41 mouse cellular contexts compared by ENCODE assay signal in the genomic region with DNA sequence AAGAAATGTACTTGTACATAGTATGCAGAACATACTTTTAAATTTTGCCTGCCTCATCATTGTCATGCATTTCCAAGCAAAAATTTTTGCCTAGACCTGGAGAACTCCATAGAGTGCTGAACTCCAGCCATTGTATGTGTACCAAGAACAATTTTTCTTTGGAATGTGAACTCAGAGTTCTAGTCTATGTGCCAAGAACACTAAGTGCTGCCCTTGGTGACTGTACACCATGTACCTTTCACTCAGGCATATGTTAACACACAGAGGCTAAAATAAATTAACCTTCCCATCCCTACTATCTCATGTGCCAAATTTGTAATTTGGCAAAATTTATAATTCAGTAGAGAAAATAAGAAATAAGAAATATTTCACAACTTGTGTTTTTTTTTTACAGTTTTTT. TPM values are rescaled to one million over a fixed set of nuclear protein-coding genes. Genes with fewer than 3 reads are reported as not detected.
DNase-seq lines count a peak whose midpoint lies in the region; ATAC-seq and TF ChIP-seq lines count a peak whose summit lies in the region.
"Had no signal": no experiment of that assay in that cellular context is flagged by ENCODE, and none has a peak within 500 bp of the region (broad histone marks: within the 10 kb centered on the region; RNA-seq: fewer than 3 reads in every experiment).

No protein-coding gene starts in this region.

- ATAC-seq in midbrain, embryonic 11.5 days (ENCODE audit: low FRiP score): no peak
- ATAC-seq: forebrain, embryonic 16.5 days; hindbrain, embryonic 16.5 days; midbrain, embryonic 15.5 days had no signal

- peaks cover 4% of the 10 kb centered on the region; the same call in 1 of the 2 replicates for H3K4me1 ChIP-seq in liver, adult 2 months (ENCODE audit: control insufficient read depth, insufficient read depth, low read length)
- no peaks in the 10 kb centered on the region for H3K4me1 ChIP-seq in midbrain, embryonic 11.5 days (ENCODE audit: control insufficient read depth, insufficient read depth, low read length)
- H3K4me1 ChIP-seq: embryonic facial prominence, embryonic 12.5 days; heart, embryonic 13.5 days; limb, embryonic 12.5 days; liver, embryonic 13.5 days; midbrain, embryonic 15.5 days; neural tube, embryonic 15.5 days; stomach, embryonic 15.5 days had no signal

- H3K27me3 ChIP-seq in liver, adult 2 months (ENCODE audit: control insufficient read depth, insufficient read depth, low read length): no peaks in the 10 kb centered on the region
- no peaks in the 10 kb centered on the region for H3K27me3 ChIP-seq in midbrain, embryonic 11.5 days (ENCODE audit: control insufficient read depth, insufficient read depth, low read length)
- H3K27me3 ChIP-seq: embryonic facial prominence, embryonic 12.5 days; heart, embryonic 13.5 days; limb, embryonic 12.5 days; liver, embryonic 13.5 days; midbrain, embryonic 15.5 days; neural tube, embryonic 15.5 days; Patski; stomach, embryonic 15.5 days had no signal

- H3K9ac ChIP-seq in liver, adult 2 months (ENCODE audit: low read depth, low read length): no peak overlapping the region
- no peak overlapping the region for H3K9ac ChIP-seq in midbrain, embryonic 11.5 days (ENCODE audit: low read length)
- H3K9ac ChIP-seq: embryonic facial prominence, embryonic 12.5 days; heart, embryonic 13.5 days; limb, embryonic 12.5 days; liver, embryonic 13.5 days; midbrain, embryonic 15.5 days; neural tube, embryonic 15.5 days; stomach, embryonic 15.5 days had no signal

- peak; percentile 9 for DNase-seq in adrenal gland, postnatal 14 days
- no peak for DNase-seq in adrenal gland, postnatal 25 days
- DNase-seq in kidney, adult 18-20 months: peak; percentile 35
- no peak for DNase-seq in kidney, postnatal 10 days
- peak; percentile 80 for DNase-seq in liver, adult 2 months (ENCODE audit: extremely low read depth, low read depth, low spot score)
- DNase-seq in liver: no peak
- peak; percentile 67 for DNase-seq in gonadal fat pad, adult 2 months (ENCODE audit: low read depth)
- DNase-seq in midbrain, embryonic 11.5 days (ENCODE audit: low spot score, missing footprints): no peak
- DNase-seq: cerebellum, adult 11-12 months; cerebellum, adult 9-11 months; embryo, embryonic 11 days; heart, postnatal 14 days; liver, embryonic 13.5 days; lung, adult 2 months; lung, postnatal 10 days; retina, postnatal 1 day; right cerebral cortex, postnatal 14 days; thymus, adult 18-20 months; thymus, postnatal 25 days had no signal

- no peak overlapping the region for H3K4me2 ChIP-seq in midbrain, embryonic 11.5 days
- H3K4me2 ChIP-seq: embryonic facial prominence, embryonic 12.5 days; heart, embryonic 13.5 days; limb, embryonic 12.5 days; liver, embryonic 13.5 days; midbrain, embryonic 15.5 days; neural tube, embryonic 15.5 days; stomach, embryonic 15.5 days had no signal

- H3K36me3 ChIP-seq in liver, adult 2 months (ENCODE audit: control insufficient read depth, insufficient read depth, low read length): no peaks in the 10 kb centered on the region
- H3K36me3 ChIP-seq in midbrain, embryonic 11.5 days (ENCODE audit: control insufficient read depth, insufficient read depth, low read length): no peaks in the 10 kb centered on the region
- H3K36me3 ChIP-seq: embryonic facial prominence, embryonic 12.5 days; heart, embryonic 13.5 days; limb, embryonic 12.5 days; liver, embryonic 13.5 days; midbrain, embryonic 15.5 days; neural tube, embryonic 15.5 days; stomach, embryonic 15.5 days had no signal

- TF ChIP-seq CTCF in liver, adult 2 months (IDR thresholded peaks at IDR 0.05; ENCODE audit: low read depth, low read length): no peak

- no peak for TF ChIP-seq POLR2A in liver, adult 2 months (IDR thresholded peaks at IDR 0.05; ENCODE audit: extremely low read depth, insufficient read depth, low read length)

- H3K27ac ChIP-seq in liver, adult 2 months (replicated peaks; ENCODE audit: insufficient read depth, low read depth, low read length): no peak overlapping the region
- no peak overlapping the region for H3K27ac ChIP-seq in midbrain, embryonic 11.5 days (ENCODE audit: low read depth, low read length)
- H3K27ac ChIP-seq: embryonic facial prominence, embryonic 12.5 days; heart, embryonic 13.5 days; layer of hippocampus, adult 2 months; left cerebral cortex, adult 2 months; limb, embryonic 12.5 days; liver, embryonic 13.5 days; macrophage; midbrain, embryonic 15.5 days; neural tube, embryonic 15.5 days; stomach, embryonic 15.5 days had no signal

- H3K79me2 ChIP-seq in liver, adult 2 months (ENCODE audit: control insufficient read depth, insufficient read depth, low read length): no peaks in the 10 kb centered on the region

- no peak overlapping the region for H3K4me3 ChIP-seq in liver, adult 2 months (ENCODE audit: insufficient read depth, low read depth, low read length)
- no peak overlapping the region for H3K4me3 ChIP-seq in midbrain, embryonic 11.5 days (ENCODE audit: low read depth, low read length)
- H3K4me3 ChIP-seq: embryonic facial prominence, embryonic 12.5 days; heart, embryonic 13.5 days; layer of hippocampus, adult 2 months; left cerebral cortex, adult 2 months; limb, embryonic 12.5 days; liver, embryonic 13.5 days; midbrain, embryonic 15.5 days; neural tube, embryonic 15.5 days; stomach, embryonic 15.5 days had no signal

- H3K9me3 ChIP-seq in midbrain, embryonic 11.5 days (ENCODE audit: control insufficient read depth, low read length): no peaks in the 10 kb centered on the region
- H3K9me3 ChIP-seq: embryonic facial prominence, embryonic 12.5 days; heart, embryonic 13.5 days; limb, embryonic 12.5 days; liver, embryonic 13.5 days; midbrain, embryonic 15.5 days; neural tube, embryonic 15.5 days; stomach, embryonic 15.5 days had no signal

RNA-seq across cellular contexts. Expression of a gene that starts 8.3 kb away (rescaled TPM):
- total RNA-seq in adrenal gland, postnatal 14 days (2021): not detected in 2 replicates
- total RNA-seq in adrenal gland, postnatal 25 days (2021): not detected in 2 replicates
- not detected in 2 replicates for total RNA-seq in liver, adult 2 months (2014; rRNA removed)
- not detected in 2 replicates for polyA plus RNA-seq in liver, adult 2 months (2012; rRNA removed)
- not detected in 2 replicates for polyA plus RNA-seq in gonadal fat pad, adult 2 months (2012; rRNA removed)
- polyA plus RNA-seq in midbrain, embryonic 11.5 days (2014; fragmentation: Nextera tagmentation; extraction: Ambion mirVana): not detected in 2 replicates
- total RNA-seq: gastrocnemius, adult 8-10 months; granulocyte monocyte progenitor cell, adult 5-6 weeks; heart, postnatal 14 days; layer of hippocampus, adult 2 months; layer of hippocampus, postnatal 14 days; left cerebral cortex, adult 2 months; left cerebral cortex, postnatal 25 days; megakaryocyte-erythroid progenitor cell, adult 5-6 weeks; MEL had no signal
- polyA plus RNA-seq: forebrain, embryonic 16.5 days; heart, embryonic 13.5 days; hindbrain, embryonic 11.5 days; hindbrain, embryonic 16.5 days; intestine, embryonic 14.5 days; kidney, embryonic 14.5 days; limb, embryonic 12.5 days; liver, embryonic 13.5 days; lung, adult 2 months; macrophage; midbrain, embryonic 15.5 days; neural tube, embryonic 15.5 days; Patski; stomach, embryonic 15.5 days had no signal

RNA-seq across cellular contexts. Expression of a gene that starts 12.3 kb away (rescaled TPM):
- total RNA-seq in adrenal gland, postnatal 14 days (2021): not detected in 2 replicates
- total RNA-seq in adrenal gland, postnatal 25 days (2021): not detected in 2 replicates
- total RNA-seq in liver, adult 2 months (2014; rRNA removed): not detected in 2 replicates
- not detected in 2 replicates for polyA plus RNA-seq in liver, adult 2 months (2012; rRNA removed)
- polyA plus RNA-seq in gonadal fat pad, adult 2 months (2012; rRNA removed): not detected in 2 replicates
- not detected in 2 replicates for polyA plus RNA-seq in midbrain, embryonic 11.5 days (2014; fragmentation: Nextera tagmentation; extraction: Ambion mirVana)
- total RNA-seq: gastrocnemius, adult 8-10 months; granulocyte monocyte progenitor cell, adult 5-6 weeks; heart, postnatal 14 days; layer of hippocampus, adult 2 months; layer of hippocampus, postnatal 14 days; left cerebral cortex, adult 2 months; left cerebral cortex, postnatal 25 days; megakaryocyte-erythroid progenitor cell, adult 5-6 weeks; MEL had no signal
- polyA plus RNA-seq: embryonic facial prominence, embryonic 12.5 days; forebrain, embryonic 11.5 days; forebrain, embryonic 16.5 days; heart, embryonic 13.5 days; hindbrain, embryonic 11.5 days; hindbrain, embryonic 16.5 days; intestine, embryonic 14.5 days; kidney, embryonic 14.5 days; limb, embryonic 12.5 days; liver, embryonic 13.5 days; lung, adult 2 months; macrophage; midbrain, embryonic 15.5 days; neural tube, embryonic 15.5 days; Patski; stomach, embryonic 15.5 days had no signal

RNA-seq across cellular contexts. Expression of a gene that starts 16.9 kb away (rescaled TPM):
- not detected in 2 replicates for total RNA-seq in adrenal gland, postnatal 14 days (2021)
- not detected in 2 replicates for total RNA-seq in adrenal gland, postnatal 25 days (2021)
- not detected in 2 replicates for total RNA-seq in liver, adult 2 months (2014; rRNA removed)
- not detected in 2 replicates for polyA plus RNA-seq in liver, adult 2 months (2012; rRNA removed)
- 0.04 TPM in 1 of 2 replicates, not detected in the other for polyA plus RNA-seq in gonadal fat pad, adult 2 months (2012; rRNA removed)
- not detected in 2 replicates for polyA plus RNA-seq in midbrain, embryonic 11.5 days (2014; fragmentation: Nextera tagmentation; extraction: Ambion mirVana)
- total RNA-seq: gastrocnemius, adult 8-10 months; granulocyte monocyte progenitor cell, adult 5-6 weeks; heart, postnatal 14 days; layer of hippocampus, adult 2 months; layer of hippocampus, postnatal 14 days; left cerebral cortex, adult 2 months; left cerebral cortex, postnatal 25 days; megakaryocyte-erythroid progenitor cell, adult 5-6 weeks; MEL had no signal
- polyA plus RNA-seq: embryonic facial prominence, embryonic 12.5 days; forebrain, embryonic 11.5 days; heart, embryonic 13.5 days; hindbrain, embryonic 11.5 days; hindbrain, embryonic 16.5 days; intestine, embryonic 14.5 days; kidney, embryonic 14.5 days; limb, embryonic 12.5 days; liver, embryonic 13.5 days; lung, adult 2 months; macrophage; midbrain, embryonic 15.5 days; neural tube, embryonic 15.5 days; Patski; stomach, embryonic 15.5 days had no signal

RNA-seq across cellular contexts. Expression of a gene that starts 39.1 kb away (rescaled TPM):
- total RNA-seq in adrenal gland, postnatal 14 days (2021): 0.56 TPM in 1 of 2 replicates, not detected in the other
- total RNA-seq in adrenal gland, postnatal 25 days (2021): not detected in 2 replicates
- 21.9 and 36.1 TPM in 2 replicates for total RNA-seq in liver, adult 2 months (2014; rRNA removed)
- 1.9 and 3.7 TPM in 2 replicates for polyA plus RNA-seq in liver, adult 2 months (2012; rRNA removed)
- polyA plus RNA-seq in gonadal fat pad, adult 2 months (2012; rRNA removed): 0.05 TPM in 1 of 2 replicates, not detected in the other
- polyA plus RNA-seq in midbrain, embryonic 11.5 days (2014; fragmentation: Nextera tagmentation; extraction: Ambion mirVana): not detected in 2 replicates
- total RNA-seq: gastrocnemius, adult 8-10 months; granulocyte monocyte progenitor cell, adult 5-6 weeks; heart, postnatal 14 days; layer of hippocampus, adult 2 months; layer of hippocampus, postnatal 14 days; left cerebral cortex, adult 2 months; left cerebral cortex, postnatal 25 days; megakaryocyte-erythroid progenitor cell, adult 5-6 weeks; MEL had no signal
- polyA plus RNA-seq: forebrain, embryonic 16.5 days; heart, embryonic 13.5 days; hindbrain, embryonic 16.5 days; limb, embryonic 12.5 days; lung, adult 2 months; macrophage; midbrain, embryonic 15.5 days; neural tube, embryonic 15.5 days; Patski had no signal

Comparison
In these comparisons a context has a peak if more than half of its experiments do, and no peak if none do; other contexts are left out.
1. DNase-seq: peak in adrenal gland, postnatal 14 days (single experiment), kidney, adult 18-20 months (single experiment), liver, adult 2 months (single experiment) and gonadal fat pad, adult 2 months (single experiment); none in adrenal gland, postnatal 25 days (single experiment), kidney, postnatal 10 days (single experiment), liver (single experiment) and midbrain, embryonic 11.5 days (single experiment).